9 mouse cellular contexts compared by ENCODE assay signal in genomic region chr11:85628303-85629063, GRCm38 (mm10).
DNase-seq lines count a peak whose midpoint lies in the region; ATAC-seq lines count a peak whose summit lies in the region.
"Had no signal": no experiment of that assay in that cellular context is flagged by ENCODE, and none has a peak within 500 bp of the region (broad histone marks: within the 10 kb centered on the region; RNA-seq: fewer than 3 reads in every experiment).

No protein-coding gene starts in this region.

- H3K4me3 ChIP-seq in forebrain, embryonic 10.5 days: no peak overlapping the region
- H3K4me3 ChIP-seq in forebrain, embryonic 13.5 days: no peak overlapping the region
- H3K4me3 ChIP-seq in midbrain, embryonic 10.5 days: no peak overlapping the region
- no peak overlapping the region for H3K4me3 ChIP-seq in midbrain, embryonic 16.5 days (ENCODE audit: low read depth, low read length)
- H3K4me3 ChIP-seq in liver, embryonic 13.5 days (replicated peaks): no peak overlapping the region
- H3K4me3 ChIP-seq in stomach, embryonic 16.5 days (replicated peaks; ENCODE audit: low read length): no peak overlapping the region

- H3K27me3 ChIP-seq in forebrain, embryonic 10.5 days (ENCODE audit: poor library complexity, severe bottlenecking): peaks cover 3% of the 10 kb centered on the region; the same call in 1 of the 2 replicates
- H3K27me3 ChIP-seq in forebrain, embryonic 13.5 days: no peaks in the 10 kb centered on the region
- H3K27me3 ChIP-seq in midbrain, embryonic 10.5 days (ENCODE audit: low read depth, poor library complexity, severe bottlenecking): no peaks in the 10 kb centered on the region
- no peaks in the 10 kb centered on the region for H3K27me3 ChIP-seq in midbrain, embryonic 16.5 days (ENCODE audit: control insufficient read depth, insufficient read depth, low read depth, low read length)
- no peaks in the 10 kb centered on the region for H3K27me3 ChIP-seq in liver, embryonic 13.5 days
- no peaks in the 10 kb centered on the region for H3K27me3 ChIP-seq in stomach, embryonic 16.5 days (ENCODE audit: control insufficient read depth, insufficient read depth, low read length)

- no peak overlapping the region for H3K4me2 ChIP-seq in forebrain, embryonic 13.5 days
- no peak overlapping the region for H3K4me2 ChIP-seq in midbrain, embryonic 16.5 days (ENCODE audit: low read length)
- peak overlapping the region; percentile 17; the same call in 1 of the 2 replicates for H3K4me2 ChIP-seq in liver, embryonic 13.5 days
- H3K4me2 ChIP-seq in stomach, embryonic 16.5 days (ENCODE audit: low read depth, low read length): no peak overlapping the region

- no peaks in the 10 kb centered on the region for H3K9me3 ChIP-seq in forebrain, embryonic 10.5 days
- no peaks in the 10 kb centered on the region for H3K9me3 ChIP-seq in forebrain, embryonic 13.5 days (replicated peaks)
- H3K9me3 ChIP-seq in midbrain, embryonic 10.5 days (replicated peaks): no peaks in the 10 kb centered on the region
- H3K9me3 ChIP-seq in midbrain, embryonic 16.5 days (replicated peaks; ENCODE audit: control insufficient read depth, low read length, poor library complexity, severe bottlenecking): no peaks in the 10 kb centered on the region
- no peaks in the 10 kb centered on the region for H3K9me3 ChIP-seq in liver, embryonic 13.5 days (replicated peaks)
- H3K9me3 ChIP-seq in stomach, embryonic 16.5 days (replicated peaks; ENCODE audit: control insufficient read depth, low read length): no peaks in the 10 kb centered on the region

- WGBS in forebrain, embryonic 10.5 days: 51% methylated on average over 13 of the region's 13 CpGs
- WGBS in forebrain, embryonic 13.5 days: 56% methylated on average over 13 of the region's 13 CpGs
- WGBS in midbrain, embryonic 10.5 days: 46% methylated on average over 13 of the region's 13 CpGs
- WGBS in midbrain, embryonic 16.5 days: 34% methylated on average over 13 of the region's 13 CpGs
- WGBS in liver, embryonic 13.5 days (ENCODE audit: insufficient replicate concordance): 49% methylated on average over 13 of the region's 13 CpGs
- WGBS in stomach, embryonic 16.5 days: 44% methylated on average over 13 of the region's 13 CpGs

- H3K9ac ChIP-seq in forebrain, embryonic 13.5 days: no peak overlapping the region
- H3K9ac ChIP-seq in midbrain, embryonic 16.5 days (ENCODE audit: low read depth, low read length): no peak overlapping the region
- H3K9ac ChIP-seq in liver, embryonic 13.5 days: no peak overlapping the region
- H3K9ac ChIP-seq in stomach, embryonic 16.5 days (ENCODE audit: low read length): peak overlapping the region; percentile 28; the same call in 1 of the 2 replicates

- no peak for DNase-seq in forebrain, embryonic 10.5 days (ENCODE audit: extremely low spot score, low spot score)
- peak; percentile 19 for DNase-seq in midbrain, embryonic 10.5 days (ENCODE audit: low spot score)
- no peak for DNase-seq in liver, embryonic 13.5 days
- no peak for DNase-seq in B cell, adult 2 months
- no peak for DNase-seq in cerebellum, adult 18-20 months
- DNase-seq: cerebellum, adult 9-10 months had no signal

- ATAC-seq in forebrain, embryonic 13.5 days: no peak
- ATAC-seq in midbrain, embryonic 16.5 days: no peak
- ATAC-seq in liver, embryonic 13.5 days (ENCODE audit: low read depth): no peak
- ATAC-seq in stomach, embryonic 16.5 days (ENCODE audit: insufficient read depth, low FRiP score): no peak

- H3K36me3 ChIP-seq in forebrain, embryonic 10.5 days (replicated peaks): no peaks in the 10 kb centered on the region
- H3K36me3 ChIP-seq in forebrain, embryonic 13.5 days (ENCODE audit: poor library complexity, severe bottlenecking): no peaks in the 10 kb centered on the region
- no peaks in the 10 kb centered on the region for H3K36me3 ChIP-seq in midbrain, embryonic 10.5 days
- no peaks in the 10 kb centered on the region for H3K36me3 ChIP-seq in midbrain, embryonic 16.5 days (ENCODE audit: control insufficient read depth, insufficient read depth, low read length)
- no peaks in the 10 kb centered on the region for H3K36me3 ChIP-seq in liver, embryonic 13.5 days
- H3K36me3 ChIP-seq in stomach, embryonic 16.5 days (ENCODE audit: control insufficient read depth, insufficient read depth, low read length): no peaks in the 10 kb centered on the region

- peaks cover 50% of the 10 kb centered on the region for H3K4me1 ChIP-seq in forebrain, embryonic 10.5 days
- peaks cover 7% of the 10 kb centered on the region; the same call in 1 of the 2 replicates for H3K4me1 ChIP-seq in forebrain, embryonic 13.5 days
- H3K4me1 ChIP-seq in midbrain, embryonic 10.5 days: peaks cover 31% of the 10 kb centered on the region
- peaks cover 9% of the 10 kb centered on the region for H3K4me1 ChIP-seq in midbrain, embryonic 16.5 days (ENCODE audit: control insufficient read depth, insufficient read depth, low read length)
- peaks cover 20% of the 10 kb centered on the region for H3K4me1 ChIP-seq in liver, embryonic 13.5 days (replicated peaks)
- peaks cover 8% of the 10 kb centered on the region for H3K4me1 ChIP-seq in stomach, embryonic 16.5 days (ENCODE audit: control insufficient read depth, insufficient read depth, low read length)

- 0 out of 2 replicates have a peak overlapping the region, but pooled peaks have one; percentile 30 for H3K27ac ChIP-seq in forebrain, embryonic 10.5 days
- no peak overlapping the region for H3K27ac ChIP-seq in forebrain, embryonic 13.5 days
- no peak overlapping the region for H3K27ac ChIP-seq in midbrain, embryonic 10.5 days (replicated peaks)
- no peak overlapping the region for H3K27ac ChIP-seq in midbrain, embryonic 16.5 days (ENCODE audit: low read length)
- no peak overlapping the region for H3K27ac ChIP-seq in liver, embryonic 13.5 days
- H3K27ac ChIP-seq in stomach, embryonic 16.5 days (ENCODE audit: low read length): 0 out of 2 replicates have a peak overlapping the region, but pooled peaks have one; percentile 16

Comparison
In these comparisons a context has a peak if more than half of its experiments do, and no peak if none do; other contexts are left out.
1. H3K27ac ChIP-seq: peak in forebrain, embryonic 10.5 days (single experiment) and stomach, embryonic 16.5 days (single experiment); none in forebrain, embryonic 13.5 days (single experiment), midbrain, embryonic 10.5 days (single experiment), midbrain, embryonic 16.5 days (single experiment) and liver, embryonic 13.5 days (single experiment).